Mouse (Mus musculus) liver, adult (tissue): ENCODE results near the gene Ube2j2.

Source experiments
- GATA4 ChIP-seq: IDR thresholded peaks from 2 replicates; pipeline ENCODE4 v1.6.1; 2014; ENCODE audit warnings: mild to moderate bottlenecking, low read length; ENCODE audit not compliant: insufficient replicate concordance

The Ube2j2 gene

GRCm38 (mm10) chr4:155943049-155943452 is 580 bp upstream of the Ube2j2 start:
- TF ChIP-seq GATA4 = no peak

GRCm38 (mm10) chr4:155944271-155944670 is 640 bp downstream of the Ube2j2 start:
- TF ChIP-seq GATA4 = no peak

GRCm38 (mm10) chr4:155947094-155947493 is 3.5 kb downstream of the Ube2j2 start:
- TF ChIP-seq GATA4 = no peak

GRCm38 (mm10) chr4:155955491-155955890 is 11.9 kb downstream of the Ube2j2 start:
- no peak for TF ChIP-seq GATA4

- no peak for TF ChIP-seq GATA4
Observed at GRCm38 (mm10) chr4:155959275-155959674, 15.6 kb downstream of the Ube2j2 start.

GRCm38 (mm10) chr4:155962167-155962971 is 18.7 kb downstream of the Ube2j2 start, which contains the start of gene C1qtnf12:
Gene C1qtnf12 (plus strand): TSS chr4:155962318.
- TF ChIP-seq GATA4 = no peak

- TF ChIP-seq GATA4 = no peak
Observed at GRCm38 (mm10) chr4:155963106-155963505, 19.5 kb downstream of the Ube2j2 start.

GRCm38 (mm10) chr4:155964396-155964795 is 20.8 kb downstream of the Ube2j2 start:
- no peak for TF ChIP-seq GATA4

- no peak for TF ChIP-seq GATA4
Observed at GRCm38 (mm10) chr4:155969043-155969653, 25.5 kb downstream of the Ube2j2 start.

GRCm38 (mm10) chr4:155970286-155970685 is 26.7 kb downstream of the Ube2j2 start:
- no peak for TF ChIP-seq GATA4

GRCm38 (mm10) chr4:155972651-155973050 is 29.0 kb downstream of the Ube2j2 start:
- no peak for TF ChIP-seq GATA4

GRCm38 (mm10) chr4:155973239-155973638 is 29.6 kb downstream of the Ube2j2 start:
- TF ChIP-seq GATA4 = no peak

GRCm38 (mm10) chr4:155981436-155982082 is 37.9 kb downstream of the Ube2j2 start:
- no peak for TF ChIP-seq GATA4

- TF ChIP-seq GATA4 = no peak
Observed at GRCm38 (mm10) chr4:155983788-155984187, 40.2 kb downstream of the Ube2j2 start.

- TF ChIP-seq GATA4 = no peak
Observed at GRCm38 (mm10) chr4:155991211-155991907, 47.7 kb downstream of the Ube2j2 start.
